Mouse (Mus musculus) sigmoid colon, adult 10 weeks (tissue): ENCODE measurements around the gene Adh7. TPM values are rescaled to one million over a fixed set of nuclear protein-coding genes. Genes with fewer than 3 reads are reported as not detected.

ENCODE experiments used
- polyA plus RNA-seq: library from polyadenylated mRNA; stranded (reverse); fragments of 350-450 nt; fragmentation: Illumina TruSeq; extraction: RNeasy Lipid Tissue Mini Kit (QIAGEN cat#74804); gene quantifications from one replicate; pipeline ENCODE4 v1.2.3, GENCODE M21; 2014; ENCODE audit warnings: low read depth, low replicate concordance

Gene Adh7
- polyA plus RNA-seq, result 0.95 TPM

GRCm38 (mm10) chr3:138217631-138218264, at the start of gene Adh7:
Gene Adh7 (plus strand): TSS chr3:138217760.

DNA sequence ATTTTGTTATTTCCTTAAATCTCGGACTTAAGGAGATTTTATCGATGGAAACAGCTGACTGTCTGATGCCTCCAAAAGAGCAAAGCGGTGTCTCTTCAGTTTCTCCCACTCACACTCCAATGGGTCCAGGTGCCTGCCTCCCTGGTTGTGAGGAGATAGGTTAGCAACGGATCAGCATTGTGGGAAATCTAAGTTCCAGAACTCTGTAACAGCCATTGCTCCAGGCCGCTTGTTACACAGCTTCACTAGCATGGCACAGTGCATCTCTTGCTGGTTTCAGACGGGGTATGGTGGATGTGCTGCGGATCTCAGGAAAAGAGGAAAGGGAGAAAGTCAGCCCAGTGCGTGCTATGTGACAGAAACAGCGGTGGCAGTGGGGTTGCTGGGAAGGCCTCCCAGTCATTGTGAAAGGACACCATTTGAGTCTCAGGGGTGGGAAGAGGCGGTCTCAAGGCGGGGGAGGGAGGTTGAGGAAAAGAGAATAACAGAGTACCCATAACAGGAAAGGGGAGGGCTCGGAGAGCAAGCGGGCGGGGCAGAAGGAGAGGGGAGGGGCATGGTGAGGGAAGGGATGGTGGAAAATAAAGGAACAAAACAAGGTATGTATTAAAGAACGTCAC, 23.8 kb upstream of the Adh7 start, which contains the start of gene 4930579F01Rik:
Gene 4930579F01Rik, minus strand, starts transcription at position 143 of the 620 bp plus-strand sequence.

DNA sequence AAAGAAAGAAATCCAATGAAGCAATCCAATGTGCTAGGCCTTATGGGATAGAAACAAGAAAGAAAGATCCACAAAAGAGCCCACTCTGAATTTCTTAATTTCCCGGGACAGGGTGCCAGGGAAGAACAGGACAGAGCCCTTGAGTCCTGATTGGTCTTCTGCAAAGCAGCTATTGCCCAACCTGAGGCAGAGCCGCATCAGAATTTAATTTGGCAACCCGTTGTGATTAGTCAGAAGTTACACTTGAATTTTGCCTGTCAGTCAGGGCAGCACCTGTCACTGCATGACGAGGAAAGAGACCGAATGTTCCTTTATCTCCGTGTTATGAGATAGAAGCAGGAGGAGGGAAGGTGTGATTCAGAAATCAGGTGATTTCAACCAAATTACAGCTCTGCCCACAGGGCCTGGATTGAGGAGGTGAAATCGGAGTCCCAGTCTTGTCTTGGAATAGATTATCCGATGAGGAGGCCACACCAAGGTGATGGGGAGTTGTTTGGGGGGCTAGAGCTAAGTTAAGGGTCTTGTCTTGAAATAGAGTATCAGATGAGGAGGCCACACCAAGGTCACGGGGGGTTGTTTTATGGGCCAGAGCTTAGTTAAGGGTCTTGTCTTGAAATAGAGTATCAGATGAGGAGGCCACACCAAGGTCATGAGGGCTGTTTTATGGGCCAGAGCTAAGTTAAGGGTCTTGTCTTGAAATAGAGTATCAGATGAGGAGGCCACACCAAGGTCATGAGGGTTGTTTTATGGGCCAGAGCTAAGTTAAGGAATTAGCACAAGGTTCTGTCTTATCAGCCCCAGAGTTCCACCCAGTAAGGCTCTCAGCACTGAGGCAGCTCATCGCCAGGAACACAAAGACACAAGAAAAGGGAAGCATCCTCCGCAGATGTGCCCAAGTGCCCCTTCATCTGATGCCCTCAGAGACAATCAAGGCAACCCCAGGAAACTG, 43.4 kb downstream of the Adh7 start, which contains the start of gene Adh1:
Gene Adh1, plus strand, starts transcription at position 271 of the 949 bp plus-strand sequence.

Other genes with a start within 250 kb of the Adh7 start
- 12.2 TPM for gene Dapp1, start 236.2 kb upstream of the Adh7 start, polyA plus RNA-seq
- gene 1110002E22Rik, start 152.7 kb upstream of the Adh7 start, polyA plus RNA-seq, result 0.16 TPM
- not detected for gene Gm5105, start 150.4 kb upstream of the Adh7 start, polyA plus RNA-seq
- gene Trmt10a, start 74.3 kb upstream of the Adh7 start, polyA plus RNA-seq, result 7.8 TPM
- gene Mttp, start 72.8 kb upstream of the Adh7 start, polyA plus RNA-seq, result 2.7 TPM
- gene 4930579F01Rik, start 23.9 kb upstream of the Adh7 start, polyA plus RNA-seq, result not detected
- 392 TPM for gene Adh1, start 43.2 kb downstream of the Adh7 start, polyA plus RNA-seq
- gene Adh6a, start 95.5 kb downstream of the Adh7 start, polyA plus RNA-seq, result 0.32 TPM
- not detected for gene Adh6b, start 124.0 kb downstream of the Adh7 start, polyA plus RNA-seq
- not detected for gene Adh4, start 197.7 kb downstream of the Adh7 start, polyA plus RNA-seq
- 91.5 TPM for gene Adh5, start 225.3 kb downstream of the Adh7 start, polyA plus RNA-seq